Mouse (Mus musculus) erythroblast, embryonic 14.5 days (primary cell): ENCODE measurements around the gene Hes2.

Experiments
- GATA1 ChIP-seq: IDR thresholded peaks from 2 replicates; pipeline ENCODE4 v1.6.1; 2012; ENCODE audit warnings: low read length, inconsistent platforms, mixed read lengths
- TAL1 ChIP-seq: IDR thresholded peaks from 3 replicates; pipeline ENCODE4 v1.6.1; 2012; ENCODE audit warnings: low read length, inconsistent platforms, mixed read lengths

GRCm38 (mm10) chr4:152177174-152177536 lies 18.5 kb downstream of the Hes2 start:
- TF ChIP-seq GATA1: no peak
- TF ChIP-seq TAL1: no peak
